ENCODE assay signal across 8 mouse cellular contexts in genomic region chr3:149088621-149089128, GRCm38 (mm10).
DNase-seq lines count a peak whose midpoint lies in the region; ATAC-seq lines count a peak whose summit lies in the region.

No protein-coding gene starts in this region.

- H3K4me3 ChIP-seq in liver, embryonic 12.5 days = peak overlapping the region; percentile 37

- WGBS in liver, embryonic 12.5 days (ENCODE audit: insufficient replicate concordance) = 3% methylated on average over 16 of the region's 16 CpGs

- H3K4me2 ChIP-seq in liver, embryonic 12.5 days = peak overlapping the region; percentile 55

- H3K27me3 ChIP-seq in liver, embryonic 12.5 days (replicated peaks) = 0 out of 2 replicates have a peak, but pooled peaks cover 5% of the 10 kb centered on the region

- peak; percentile 26 for DNase-seq in adrenal gland, postnatal 10 days
- DNase-seq in adrenal gland, postnatal 36 days = no peak
- peak; percentile 75 for DNase-seq in embryo, embryonic 10.5 days (ENCODE audit: low spot score)
- peak; percentile 4 for DNase-seq in retina, postnatal 7 days (ENCODE audit: low read depth, low spot score)
- no peak for DNase-seq in right cerebral cortex, postnatal 4 days
- DNase-seq in layer of hippocampus, postnatal 25 days (ENCODE audit: extremely low spot score in 1 of 2, low spot score in 1 of 2) = no peak

- no peak overlapping the region for H3K9ac ChIP-seq in liver, embryonic 12.5 days

- H3K4me1 ChIP-seq in liver, embryonic 12.5 days = peaks cover 16% of the 10 kb centered on the region; the same call in 1 of the 2 replicates

- peak; percentile 73 to 87 for ATAC-seq in hematopoietic stem cell, adult 5-6 weeks (replicated peaks in 1 of 2; ENCODE audit: insufficient read depth in 1 of 2, low FRiP score in 2 of 2, low TSS enrichment in 1 of 2, low read depth in 1 of 2, poor library complexity in 2 of 2, severe bottlenecking in 2 of 2)
- peak; percentile 51; the same call in 1 of the 2 replicates for ATAC-seq in liver, embryonic 12.5 days

- H3K27ac ChIP-seq in liver, embryonic 12.5 days = no peak overlapping the region

- H3K36me3 ChIP-seq in liver, embryonic 12.5 days = no peaks in the 10 kb centered on the region

- no peaks in the 10 kb centered on the region for H3K9me3 ChIP-seq in liver, embryonic 12.5 days (replicated peaks)

Comparison
In these comparisons a context has a peak if more than half of its experiments do, and no peak if none do; other contexts are left out.
1. DNase-seq: peak in adrenal gland, postnatal 10 days (single experiment), embryo, embryonic 10.5 days (single experiment) and retina, postnatal 7 days (single experiment); none in adrenal gland, postnatal 36 days (0 of 2), right cerebral cortex, postnatal 4 days (single experiment) and layer of hippocampus, postnatal 25 days (0 of 2).